Mouse (Mus musculus): ENCODE measurements at regions not wholly inside any gene's neighbourhood (a gene's known extent, or its start where the extent isn't known, plus 50 kb on each side); places are given as distances from the start of the nearest gene placed in this dataset.

DNA sequence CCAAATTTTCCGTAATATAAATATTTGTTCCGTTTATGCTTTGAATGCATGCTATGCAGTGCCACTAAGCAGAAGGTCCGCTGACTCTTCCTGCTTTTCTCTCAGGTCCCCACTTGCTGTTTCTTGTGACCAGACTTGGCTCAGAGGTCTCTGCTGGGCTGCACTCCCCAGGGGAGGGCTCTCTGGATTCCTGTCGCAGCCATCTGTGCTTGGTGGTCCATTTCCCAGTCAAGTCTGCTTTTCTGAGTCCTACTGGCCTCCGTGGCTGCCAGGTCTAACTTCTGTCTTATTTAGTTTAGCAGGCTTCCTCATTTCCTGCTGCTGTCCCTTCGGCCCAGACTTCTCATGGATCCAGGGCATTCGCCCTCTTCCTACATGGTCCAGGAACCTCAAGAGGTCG, 83.7 kb downstream of the Asb1 start:
- H3K27me3 ChIP-seq (replicated peaks; ENCODE audit: control insufficient read depth, insufficient read depth, low read length): no peaks in the 10 kb centered on the region
- WGBS: 54% methylated on average over 8 of the region's 8 CpGs
- no peaks in the 10 kb centered on the region for H3K4me1 ChIP-seq (ENCODE audit: control insufficient read depth, insufficient read depth, low read length)

DNA sequence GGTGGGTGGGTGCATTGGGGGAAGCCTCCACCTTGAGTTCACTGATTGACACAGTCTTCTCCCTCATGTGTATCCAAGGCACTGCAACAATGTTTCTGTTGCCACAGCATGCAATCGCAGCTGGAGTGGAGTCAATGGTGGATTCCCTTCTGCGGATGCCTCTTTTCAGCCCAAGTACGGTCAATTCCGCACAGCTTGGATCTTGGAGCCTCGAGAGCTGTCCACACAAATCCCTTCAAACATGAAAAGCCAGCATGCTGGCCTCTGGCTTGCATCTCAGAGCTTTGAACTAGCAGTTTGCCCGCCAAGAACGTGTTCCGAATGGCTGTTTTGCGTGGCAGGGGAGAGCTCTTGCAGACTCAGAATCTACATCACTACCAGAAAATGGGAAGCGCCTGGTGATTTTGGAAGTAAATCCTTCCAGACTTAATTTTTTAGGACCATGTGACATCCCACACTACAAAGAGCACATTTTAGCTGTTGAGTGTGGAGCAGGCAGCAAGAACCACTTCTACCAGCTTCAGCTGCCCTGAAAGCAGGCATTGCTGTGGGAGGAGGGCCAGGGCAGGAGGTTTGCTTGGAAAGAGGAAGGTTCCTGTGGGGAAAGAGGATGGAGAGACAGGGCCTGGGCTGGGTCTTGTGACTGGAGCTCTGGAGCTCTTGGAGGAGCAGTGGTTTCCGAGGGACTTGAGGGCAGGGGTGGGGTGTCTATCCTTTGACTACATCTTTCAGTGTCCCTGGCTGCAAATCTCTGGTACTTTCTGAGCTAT, 84.4 kb downstream of the Asb1 start:
- no peaks in the 10 kb centered on the region for H3K27me3 ChIP-seq (replicated peaks; ENCODE audit: control insufficient read depth, insufficient read depth, low read length)
- no peak overlapping the region for H3K4me3 ChIP-seq (ENCODE audit: insufficient read depth, low read depth, low read length)
- no peak for DNase-seq
- H3K27ac ChIP-seq (ENCODE audit: insufficient read depth, low read depth, low read length): no peak overlapping the region
- WGBS: 74% methylated on average over 11 of the region's 11 CpGs
- no peaks in the 10 kb centered on the region for H3K36me3 ChIP-seq (ENCODE audit: control insufficient read depth, insufficient read depth, low read length)
- no peaks in the 10 kb centered on the region for H3K4me1 ChIP-seq (ENCODE audit: control insufficient read depth, insufficient read depth, low read length)
- TF ChIP-seq CTCF (conservative IDR thresholded peaks at IDR 0.05; ENCODE audit: insufficient read depth, insufficient read length, low read depth, low read length) (no peak), POLR2A (IDR thresholded peaks at IDR 0.05; ENCODE audit: low read depth, low read length) (no peak)

More for the DNA sequence above, 83.7 kb downstream of the Asb1 start:
- no peak overlapping the region for H3K27ac ChIP-seq (ENCODE audit: insufficient read depth, low read depth, low read length)
- H3K4me3 ChIP-seq (ENCODE audit: insufficient read depth, low read depth, low read length): no peak overlapping the region
- H3K36me3 ChIP-seq (ENCODE audit: control insufficient read depth, insufficient read depth, low read length): no peaks in the 10 kb centered on the region
- TF ChIP-seq CTCF (conservative IDR thresholded peaks at IDR 0.05; ENCODE audit: insufficient read depth, insufficient read length, low read depth, low read length) (no peak), POLR2A (IDR thresholded peaks at IDR 0.05; ENCODE audit: low read depth, low read length) (no peak)
- no peak for DNase-seq

DNA sequence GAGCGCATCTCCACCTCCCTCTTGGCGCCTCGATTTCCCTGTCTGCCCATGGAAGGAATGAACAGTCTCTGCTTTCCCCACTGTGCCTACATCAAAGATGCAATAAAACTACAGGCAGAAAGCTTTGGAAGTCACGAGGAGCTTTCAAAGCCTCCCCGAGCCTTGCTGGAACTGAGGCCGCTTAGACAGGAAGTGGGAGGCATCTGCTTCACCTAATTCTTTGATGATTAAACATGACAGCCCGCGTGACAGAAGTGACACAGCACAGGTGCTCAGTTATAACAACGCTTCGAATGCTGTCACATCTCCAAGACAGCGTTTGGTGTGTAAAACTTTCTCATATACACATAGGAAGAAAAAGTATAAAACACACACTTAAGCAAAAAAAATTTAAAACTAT, 85.7 kb downstream of the Asb1 start:
- WGBS: 38% methylated on average over 11 of the region's 11 CpGs
- no peaks in the 10 kb centered on the region for H3K36me3 ChIP-seq (ENCODE audit: control insufficient read depth, insufficient read depth, low read length)
- TF ChIP-seq CTCF (conservative IDR thresholded peaks at IDR 0.05; ENCODE audit: insufficient read depth, insufficient read length, low read depth, low read length): no peak
- no peak for TF ChIP-seq POLR2A (IDR thresholded peaks at IDR 0.05; ENCODE audit: low read depth, low read length)

DNA sequence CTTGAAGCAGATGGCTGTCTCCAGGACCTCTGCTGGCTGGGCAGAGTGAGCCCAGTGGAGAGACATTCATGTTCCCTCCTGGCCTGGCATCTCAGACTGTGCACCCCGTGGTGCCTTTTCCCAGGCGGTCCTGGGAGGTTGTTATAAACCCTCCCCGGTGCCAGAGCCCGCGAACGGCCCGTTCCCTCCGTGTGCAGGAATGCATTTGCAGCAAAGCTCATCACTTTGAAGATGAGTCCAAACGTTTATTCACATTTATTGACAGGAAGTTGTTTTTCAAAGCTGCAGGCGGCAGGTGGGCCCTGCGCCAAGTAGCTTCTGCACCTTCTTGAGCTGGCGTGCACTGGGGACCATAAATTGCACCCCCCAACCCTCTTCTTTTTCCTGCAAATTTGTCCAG, 89.9 kb downstream of the Asb1 start:
- no peaks in the 10 kb centered on the region for H3K36me3 ChIP-seq (ENCODE audit: control insufficient read depth, insufficient read depth, low read length)
- H3K27me3 ChIP-seq (replicated peaks; ENCODE audit: control insufficient read depth, insufficient read depth, low read length): no peaks in the 10 kb centered on the region
- H3K27ac ChIP-seq (ENCODE audit: insufficient read depth, low read depth, low read length): no peak overlapping the region
- peak; percentile 9 for DNase-seq
- TF ChIP-seq POLR2A (IDR thresholded peaks at IDR 0.05; ENCODE audit: low read depth, low read length) (no peak), CTCF (conservative IDR thresholded peaks at IDR 0.05; ENCODE audit: insufficient read depth, insufficient read length, low read depth, low read length) (no peak)
- H3K4me1 ChIP-seq (ENCODE audit: control insufficient read depth, insufficient read depth, low read length): no peaks in the 10 kb centered on the region
- no peak overlapping the region for H3K4me3 ChIP-seq (ENCODE audit: insufficient read depth, low read depth, low read length)
- WGBS: 44% methylated on average over 12 of the region's 12 CpGs

More for the DNA sequence above, 85.7 kb downstream of the Asb1 start:
- Histone ChIP-seq H3K27me3 (replicated peaks; ENCODE audit: control insufficient read depth, insufficient read depth, low read length) (no peaks in the 10 kb centered on the region), H3K4me1 (ENCODE audit: control insufficient read depth, insufficient read depth, low read length) (no peaks in the 10 kb centered on the region), H3K27ac (ENCODE audit: insufficient read depth, low read depth, low read length) (no peak overlapping the region), H3K4me3 (ENCODE audit: insufficient read depth, low read depth, low read length) (no peak overlapping the region)
- no peak for DNase-seq

DNA sequence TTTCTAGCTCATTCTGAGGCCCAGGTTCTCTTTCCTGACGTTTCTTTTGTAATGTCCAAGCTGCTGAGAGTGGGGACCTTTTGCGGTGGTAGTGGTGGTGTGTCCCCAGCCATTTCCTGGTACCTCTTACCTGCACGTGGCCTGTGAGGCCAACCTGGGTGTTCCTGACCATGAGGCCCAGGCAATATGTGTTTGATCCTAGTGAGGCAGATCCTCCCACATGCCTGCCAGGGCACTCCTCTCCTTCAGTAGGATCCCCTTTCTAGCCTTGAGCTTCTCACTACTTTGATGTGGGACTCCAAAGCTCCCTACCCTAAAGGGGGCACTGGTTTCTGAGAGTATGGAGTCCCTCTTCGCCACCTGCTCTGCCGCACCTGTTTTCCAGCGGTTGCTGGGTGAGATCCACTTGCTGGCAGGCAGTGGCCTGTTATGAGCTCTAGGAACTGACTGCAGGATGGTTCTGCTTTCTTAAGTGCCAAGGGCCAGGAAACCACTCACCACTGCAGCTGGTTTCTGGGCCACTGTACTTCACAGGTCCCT, 90.6 kb downstream of the Asb1 start:
- Histone ChIP-seq H3K36me3 (ENCODE audit: control insufficient read depth, insufficient read depth, low read length) (no peaks in the 10 kb centered on the region), H3K27ac (ENCODE audit: insufficient read depth, low read depth, low read length) (no peak overlapping the region), H3K27me3 (replicated peaks; ENCODE audit: control insufficient read depth, insufficient read depth, low read length) (no peaks in the 10 kb centered on the region), H3K4me1 (ENCODE audit: control insufficient read depth, insufficient read depth, low read length) (no peaks in the 10 kb centered on the region), H3K4me3 (ENCODE audit: insufficient read depth, low read depth, low read length) (no peak overlapping the region)
- WGBS: 64% methylated on average over 6 of the region's 6 CpGs
- TF ChIP-seq POLR2A (IDR thresholded peaks at IDR 0.05; ENCODE audit: low read depth, low read length) (no peak), CTCF (conservative IDR thresholded peaks at IDR 0.05; ENCODE audit: insufficient read depth, insufficient read length, low read depth, low read length) (no peak)
- no peak for DNase-seq

DNA sequence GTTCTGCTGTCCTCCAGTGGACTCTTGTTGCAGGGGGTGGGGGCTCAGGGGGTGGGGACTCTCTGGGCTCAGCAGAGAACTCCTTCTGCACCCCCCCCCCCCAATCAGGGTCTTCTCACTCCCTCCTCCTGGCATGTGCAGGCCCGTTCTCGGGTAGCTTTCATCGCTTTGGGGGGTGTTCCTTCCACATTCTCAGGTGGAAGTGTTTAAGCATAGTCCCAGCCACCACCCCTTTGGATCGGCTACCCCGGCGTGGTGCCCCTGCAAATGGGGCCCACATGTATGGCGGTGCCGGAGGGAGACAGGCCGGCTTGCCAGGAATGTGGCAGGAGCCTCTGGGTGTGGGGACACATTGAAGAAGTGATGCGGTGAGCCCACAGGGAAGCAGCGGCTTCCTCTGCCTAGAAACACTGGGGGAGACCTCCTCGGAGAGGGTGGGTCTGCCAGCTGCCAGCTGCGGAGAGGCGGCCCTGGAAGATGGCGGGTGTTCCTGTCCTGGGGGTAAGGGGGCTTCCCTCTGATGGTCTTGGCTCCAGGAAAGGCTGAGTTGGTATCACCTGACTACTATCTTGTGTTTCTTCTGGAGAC, 92.7 kb downstream of the Asb1 start:
- Histone ChIP-seq H3K4me1 (ENCODE audit: control insufficient read depth, insufficient read depth, low read length) (no peaks in the 10 kb centered on the region), H3K4me3 (ENCODE audit: insufficient read depth, low read depth, low read length) (no peak overlapping the region), H3K27ac (ENCODE audit: insufficient read depth, low read depth, low read length) (no peak overlapping the region), H3K27me3 (replicated peaks; ENCODE audit: control insufficient read depth, insufficient read depth, low read length) (no peaks in the 10 kb centered on the region), H3K36me3 (ENCODE audit: control insufficient read depth, insufficient read depth, low read length) (no peaks in the 10 kb centered on the region)
- DNase-seq: no peak
- WGBS: 91% methylated on average over 15 of the region's 15 CpGs
- TF ChIP-seq POLR2A (IDR thresholded peaks at IDR 0.05; ENCODE audit: low read depth, low read length) (no peak), CTCF (conservative IDR thresholded peaks at IDR 0.05; ENCODE audit: insufficient read depth, insufficient read length, low read depth, low read length) (no peak)

DNA sequence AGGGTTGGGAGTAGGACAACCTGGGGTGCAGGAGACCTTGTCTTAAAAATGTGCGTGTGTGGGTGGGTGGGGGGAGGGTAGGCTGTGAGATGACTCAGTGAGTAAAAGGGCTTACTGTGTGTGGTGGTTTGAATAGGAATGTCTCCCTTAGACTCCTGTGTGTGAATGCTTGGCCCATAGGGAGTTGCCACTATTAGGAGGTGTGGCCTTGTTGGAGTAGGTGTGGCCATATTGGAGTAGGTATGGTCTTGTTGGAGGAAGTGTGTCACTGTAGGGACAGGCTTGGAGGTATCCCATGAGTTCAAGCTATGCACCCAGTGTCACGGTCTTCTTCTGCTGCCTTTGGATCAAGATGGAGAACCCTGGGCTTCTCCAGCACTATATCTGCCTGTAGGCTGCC, 96.2 kb downstream of the Asb1 start:
- H3K36me3 ChIP-seq (ENCODE audit: control insufficient read depth, insufficient read depth, low read length): no peaks in the 10 kb centered on the region
- H3K4me3 ChIP-seq (ENCODE audit: insufficient read depth, low read depth, low read length): no peak overlapping the region
- no peak overlapping the region for H3K27ac ChIP-seq (ENCODE audit: insufficient read depth, low read depth, low read length)
- DNase-seq: no peak
- TF ChIP-seq POLR2A (IDR thresholded peaks at IDR 0.05; ENCODE audit: low read depth, low read length) (no peak), CTCF (conservative IDR thresholded peaks at IDR 0.05; ENCODE audit: insufficient read depth, insufficient read length, low read depth, low read length) (no peak)
- no peaks in the 10 kb centered on the region for H3K4me1 ChIP-seq (ENCODE audit: control insufficient read depth, insufficient read depth, low read length)
- 95% methylated on average over 2 of the region's 2 CpGs for WGBS
- H3K27me3 ChIP-seq (replicated peaks; ENCODE audit: control insufficient read depth, insufficient read depth, low read length): no peaks in the 10 kb centered on the region
